Mouse (Mus musculus) kidney, postnatal 25 days (tissue): Measurements from ENCODE around the gene Hltf.
"Not testable (repeated sequence)": the region's sequence is repeated elsewhere in the genome, so short reads cannot be mapped to it uniquely, and the experiment has no call there.

Experiments
- DNase-seq, 2 experiments: peaks; one replicate each; pipeline ENCODE4 v3.0.0; 2021; ENCODE audit warnings: mixed read lengths in 2 of 2

Hltf gene

GRCm38 (mm10) chr3:20104776-20105175 lies 47.2 kb downstream of the Hltf start:
- DNase-seq, result no peak

- no peak for DNase-seq
Measured at GRCm38 (mm10) chr3:20108881-20109280, 51.3 kb downstream of the Hltf start.

- no peak for DNase-seq
Measured at GRCm38 (mm10) chr3:20111913-20112312, 54.3 kb downstream of the Hltf start.

GRCm38 (mm10) chr3:20119044-20119591 lies 61.5 kb downstream of the Hltf start:
- no peak for DNase-seq

GRCm38 (mm10) chr3:20119686-20120244 lies 62.2 kb downstream of the Hltf start:
- no peak for DNase-seq

- not testable (repeated sequence) for DNase-seq
Measured at GRCm38 (mm10) chr3:20121582-20121981, 64.0 kb downstream of the Hltf start.

GRCm38 (mm10) chr3:20125604-20126003 lies 68.0 kb downstream of the Hltf start:
- DNase-seq, result no peak

- no peak for DNase-seq
Measured at GRCm38 (mm10) chr3:20127047-20127595, 69.5 kb downstream of the Hltf start.

- DNase-seq, result no peak
Measured at GRCm38 (mm10) chr3:20129491-20129890, 71.9 kb downstream of the Hltf start.

GRCm38 (mm10) chr3:20130456-20131349 lies 73.1 kb downstream of the Hltf start:
- no peak for DNase-seq

GRCm38 (mm10) chr3:20131350-20131720 lies 73.7 kb downstream of the Hltf start:
- no peak for DNase-seq

GRCm38 (mm10) chr3:20132731-20133130 lies 75.1 kb downstream of the Hltf start:
- DNase-seq, result no peak

- no peak for DNase-seq
Measured at GRCm38 (mm10) chr3:20133745-20134144, 76.1 kb downstream of the Hltf start.

GRCm38 (mm10) chr3:20134545-20134944 lies 76.9 kb downstream of the Hltf start:
- no peak for DNase-seq

GRCm38 (mm10) chr3:20136868-20137581 lies 79.4 kb downstream of the Hltf start:
- no peak for DNase-seq

- no peak for DNase-seq
Measured at GRCm38 (mm10) chr3:20141240-20141639, 83.6 kb downstream of the Hltf start.

GRCm38 (mm10) chr3:20141679-20142078 lies 84.1 kb downstream of the Hltf start:
- no peak for DNase-seq

- no peak for DNase-seq
Measured at GRCm38 (mm10) chr3:20142101-20142500, 84.5 kb downstream of the Hltf start.

- DNase-seq, result no peak
Measured at GRCm38 (mm10) chr3:20142576-20142975, 85.0 kb downstream of the Hltf start.

- no peak for DNase-seq
Measured at GRCm38 (mm10) chr3:20143726-20144125, 86.1 kb downstream of the Hltf start.

GRCm38 (mm10) chr3:20144401-20144800 lies 86.8 kb downstream of the Hltf start:
- no peak for DNase-seq

- DNase-seq, result no peak
Measured at GRCm38 (mm10) chr3:20145696-20146113, 88.1 kb downstream of the Hltf start.

- DNase-seq, result no peak
Measured at GRCm38 (mm10) chr3:20146884-20147395, 89.3 kb downstream of the Hltf start.
